Mouse (Mus musculus) heart, adult 9 months (tissue): ENCODE measurements around the gene Hlcs.

Source experiments
- DNase-seq, 2 experiments: peaks; one replicate each; pipeline ENCODE4 v3.0.0; 2022; ENCODE audit warnings: low spot score in 2 of 2

The Hlcs gene

GRCm38 (mm10) chr16:94327781-94328711 lies 14.7 kb upstream of the Hlcs start, which contains the start of gene Ripply3:
TSS of gene Ripply3 (plus strand) at chr16:94328420.
- DNase-seq = peak; percentile 78 to 81

- DNase-seq = no peak
Measured at GRCm38 (mm10) chr16:94326008-94326407, 12.6 kb upstream of the Hlcs start.

- DNase-seq = no peak
Measured at GRCm38 (mm10) chr16:94323681-94324080, 10.3 kb upstream of the Hlcs start.

GRCm38 (mm10) chr16:94320223-94320622 lies 6.9 kb upstream of the Hlcs start:
- DNase-seq = no peak

- peak; percentile 60 to 77 for DNase-seq
Measured at GRCm38 (mm10) chr16:94317752-94318151, 4.4 kb upstream of the Hlcs start.

- DNase-seq = no peak
Measured at GRCm38 (mm10) chr16:94315215-94315614, 1.8 kb upstream of the Hlcs start.

- DNase-seq = no peak
Measured at GRCm38 (mm10) chr16:94314626-94315025, 1.3 kb upstream of the Hlcs start.

GRCm38 (mm10) chr16:94312663-94313228 lies 625 bp downstream of the Hlcs start:
- peak; percentile 81 to 83 for DNase-seq

GRCm38 (mm10) chr16:94311931-94312330 lies 1.4 kb downstream of the Hlcs start:
- no peak for DNase-seq

- no peak for DNase-seq
Measured at GRCm38 (mm10) chr16:94311416-94311815, 2.0 kb downstream of the Hlcs start.

- peak in 1 of 2 experiments; percentile 32 for DNase-seq
Measured at GRCm38 (mm10) chr16:94309025-94309424, 4.3 kb downstream of the Hlcs start.

- no peak for DNase-seq
Measured at GRCm38 (mm10) chr16:94307942-94308341, 5.4 kb downstream of the Hlcs start.

- DNase-seq = no peak
Measured at GRCm38 (mm10) chr16:94307526-94307925, 5.8 kb downstream of the Hlcs start.

- no peak for DNase-seq
Measured at GRCm38 (mm10) chr16:94303203-94303535, 10.2 kb downstream of the Hlcs start.

GRCm38 (mm10) chr16:94302274-94303202 lies 10.8 kb downstream of the Hlcs start:
- DNase-seq = peak in 1 of 2 experiments; percentile 15

- no peak for DNase-seq
Measured at GRCm38 (mm10) chr16:94301696-94302095, 11.7 kb downstream of the Hlcs start.

GRCm38 (mm10) chr16:94301194-94301593 lies 12.2 kb downstream of the Hlcs start:
- no peak for DNase-seq

- no peak for DNase-seq
Measured at GRCm38 (mm10) chr16:94299210-94299609, 14.2 kb downstream of the Hlcs start.

GRCm38 (mm10) chr16:94298081-94298480 lies 15.3 kb downstream of the Hlcs start:
- DNase-seq = no peak

- DNase-seq = no peak
Measured at GRCm38 (mm10) chr16:94291141-94291540, 22.2 kb downstream of the Hlcs start.

- DNase-seq = peak; percentile 69 to 77
Measured at GRCm38 (mm10) chr16:94290073-94290999, 23.0 kb downstream of the Hlcs start.
